Mouse (Mus musculus) forelimb bud, embryonic 11.5 days (tissue): ENCODE results near the gene Nat14.

ENCODE experiments used
- DNase-seq: peaks from one replicate; pipeline ENCODE4 v3.0.0-alpha.2; 2012; ENCODE audit warnings: low read depth, low spot score

Nat14 gene

GRCm38 (mm10) chr7:4947855-4948254 is 26.0 kb downstream of the Nat14 start:
- DNase-seq: no peak

- DNase-seq: no peak
These were observed 26.6 kb downstream of the Nat14 start for GRCm38 (mm10) chr7:4948386-4948785.

- no peak for DNase-seq
These were observed 28.9 kb downstream of the Nat14 start for GRCm38 (mm10) chr7:4950561-4951342.

GRCm38 (mm10) chr7:4953815-4954445 is 32.1 kb downstream of the Nat14 start:
- no peak for DNase-seq

GRCm38 (mm10) chr7:4957361-4957760 is 35.5 kb downstream of the Nat14 start:
- DNase-seq: no peak

GRCm38 (mm10) chr7:4963527-4963926 is 41.7 kb downstream of the Nat14 start:
- no peak for DNase-seq

- peak; percentile 61 for DNase-seq
These were observed 42.4 kb downstream of the Nat14 start, which contains the start of gene Sbk2 for GRCm38 (mm10) chr7:4964272-4964671. Sbk2 (minus strand) TSS chr7:4964406.

GRCm38 (mm10) chr7:4964988-4965387 is 43.2 kb downstream of the Nat14 start:
- DNase-seq: no peak

- DNase-seq: no peak
These were observed 49.2 kb downstream of the Nat14 start, which contains the start of gene Sbk3 for GRCm38 (mm10) chr7:4971068-4971467. Sbk3 (minus strand) TSS chr7:4971168.

GRCm38 (mm10) chr7:4971710-4972109 is 49.9 kb downstream of the Nat14 start:
- DNase-seq: no peak

- DNase-seq: no peak
These were observed 50.7 kb downstream of the Nat14 start for GRCm38 (mm10) chr7:4972321-4973047.
